Mouse (Mus musculus) stomach, postnatal 0 days (tissue): Measurements from ENCODE around the gene Gm13119.
"Not testable (repeated sequence)": the region's sequence is repeated elsewhere in the genome, so short reads cannot be mapped to it uniquely, and the experiment has no call there.

Experiments used
- CTCF ChIP-seq: IDR thresholded peaks from 2 replicates; pipeline ENCODE4 v1.5.1; 2016; ENCODE audit warnings: antibody characterized with exemption, low read depth, mild to moderate bottlenecking, moderate library complexity
- EP300 ChIP-seq: optimal IDR thresholded peaks from 2 replicates; pipeline ENCODE3; 2016; ENCODE audit warnings: antibody characterized with exemption

DNA sequence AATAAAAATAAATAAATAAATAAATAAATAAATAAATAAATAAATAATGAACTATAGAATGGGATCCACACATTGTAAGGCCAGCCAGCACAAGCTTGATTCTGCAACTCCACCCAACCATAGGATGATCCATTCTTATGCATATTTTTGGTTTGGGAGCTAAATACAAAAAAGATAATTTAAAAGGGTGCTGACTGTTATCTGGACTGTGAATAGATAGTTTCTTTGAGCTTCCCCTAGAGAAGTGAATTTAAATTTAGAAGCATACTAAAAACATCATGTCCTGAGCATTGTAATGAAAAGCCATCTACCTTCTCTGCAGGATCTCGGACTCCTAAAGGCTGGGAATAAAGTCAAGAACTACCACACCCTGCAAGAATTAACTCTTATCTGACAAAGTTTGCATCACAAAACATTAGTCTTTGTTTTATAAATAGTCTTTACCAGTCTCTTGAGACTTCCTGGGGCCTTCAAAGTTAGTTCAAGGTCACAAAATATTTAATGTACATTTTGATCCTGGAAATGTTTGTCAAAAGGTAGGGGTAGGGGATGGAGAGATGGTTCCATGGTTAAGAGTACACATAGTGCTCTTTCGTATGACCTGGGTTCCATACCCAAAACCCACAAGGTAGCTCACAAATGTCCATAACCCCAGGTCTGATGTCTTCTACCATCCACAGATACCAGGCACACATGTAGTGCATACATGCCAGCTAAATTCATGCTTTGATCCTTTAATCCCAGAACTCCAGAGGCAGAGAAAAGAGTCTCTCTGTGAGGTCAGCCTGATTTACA lies 44.9 kb upstream of the Gm13119 start:
- not testable (repeated sequence) for TF ChIP-seq CTCF, EP300
